8 mouse cellular contexts compared by ENCODE assay signal in the genomic region with DNA sequence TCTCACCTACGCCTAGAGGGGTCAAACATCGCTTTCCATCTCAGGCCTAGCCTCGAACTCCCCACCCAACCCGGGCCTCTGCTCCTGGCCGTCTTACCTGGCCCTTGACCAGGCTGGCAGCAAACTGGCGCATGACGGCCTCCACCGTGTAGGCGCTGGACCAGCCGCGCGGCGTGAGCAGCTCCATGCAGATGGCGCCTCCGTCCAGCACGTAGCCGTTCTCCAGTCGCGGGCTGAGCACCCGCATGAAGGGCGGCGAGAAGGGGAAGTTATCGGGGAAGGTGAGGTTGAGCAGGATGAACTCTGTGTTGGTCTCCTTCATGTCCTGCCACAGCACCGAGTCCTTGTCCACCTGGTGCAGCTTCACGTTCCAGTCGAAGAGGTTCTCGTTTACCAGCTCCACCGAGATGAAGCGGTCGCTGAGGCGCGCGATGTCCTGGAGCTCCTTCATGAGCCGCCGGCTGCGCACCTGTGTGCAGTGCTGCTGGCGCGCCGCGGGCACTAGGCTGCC. TPM values are rescaled to one million over a fixed set of nuclear protein-coding genes. Genes with fewer than 3 reads are reported as not detected.
DNase-seq lines count a peak whose midpoint lies in the region; ATAC-seq and TF ChIP-seq lines count a peak whose summit lies in the region.

No protein-coding gene starts in this region.

- H3K9me3 ChIP-seq in ES-E14 (ENCODE audit: control insufficient read depth, insufficient read depth, low read depth, low read length): no peaks in the 10 kb centered on the region
- H3K9me3 ChIP-seq in midbrain, embryonic 11.5 days (ENCODE audit: control insufficient read depth, low read length): no peaks in the 10 kb centered on the region

- H3K4me3 ChIP-seq in ES-E14 (ENCODE audit: insufficient read depth in 1 of 2, low read depth in 1 of 2, low read length in 2 of 2, poor library complexity in 1 of 2, severe bottlenecking in 1 of 2): peak overlapping the region; percentile 52 to 72
- peak overlapping the region; percentile 66 for H3K4me3 ChIP-seq in midbrain, embryonic 11.5 days (ENCODE audit: low read depth, low read length)
- peak overlapping the region; percentile 23 for H3K4me3 ChIP-seq in testis, adult 2 months (ENCODE audit: control insufficient read depth, low read depth, low read length)

- no peak overlapping the region for H3K27ac ChIP-seq in ES-E14 (ENCODE audit: insufficient read depth, low read depth, low read length, poor library complexity, severe bottlenecking)
- no peak overlapping the region for H3K27ac ChIP-seq in midbrain, embryonic 11.5 days (ENCODE audit: low read depth, low read length)
- no peak overlapping the region for H3K27ac ChIP-seq in testis, adult 2 months (ENCODE audit: control insufficient read depth, insufficient read depth, low read depth, low read length)

- H3K4me1 ChIP-seq in ES-E14 (ENCODE audit: control insufficient read depth in 2 of 2, insufficient read depth in 2 of 2, low read length in 2 of 2, poor library complexity in 1 of 2): peaks cover 0 to 4% of the 10 kb centered on the region in 2 experiments; a peak in 1 of 4 replicates
- H3K4me1 ChIP-seq in midbrain, embryonic 11.5 days (ENCODE audit: control insufficient read depth, insufficient read depth, low read length): peaks cover 11% of the 10 kb centered on the region
- peaks cover 10% of the 10 kb centered on the region for H3K4me1 ChIP-seq in testis, adult 2 months (ENCODE audit: control insufficient read depth, insufficient read depth, low read length)

- peak overlapping the region; percentile 95 for H3K4me2 ChIP-seq in midbrain, embryonic 11.5 days

- peaks cover 13% of the 10 kb centered on the region for H3K27me3 ChIP-seq in midbrain, embryonic 11.5 days (ENCODE audit: control insufficient read depth, insufficient read depth, low read length)
- no peaks in the 10 kb centered on the region for H3K27me3 ChIP-seq in testis, adult 2 months (ENCODE audit: control insufficient read depth, insufficient read depth, low read length)

- WGBS in midbrain, embryonic 11.5 days: under 1% methylated on average over 40 of the region's 40 CpGs

- no peak for DNase-seq in frontal cortex, postnatal 25 days (ENCODE audit: low spot score in 2 of 2)
- DNase-seq in ES-E14 (ENCODE audit: low read depth, low spot score): peak; percentile 29
- peak; percentile 60 for DNase-seq in embryo, embryonic 10.5 days (ENCODE audit: low spot score)
- DNase-seq in heart, postnatal 10 days: peak; percentile 23 to 24
- DNase-seq in kidney, postnatal 36 days: peak; percentile 4 to 44
- DNase-seq in midbrain, embryonic 11.5 days (ENCODE audit: low spot score, missing footprints): peak; percentile 96

- intact Hi-C loops in heart, postnatal 10 days (cut with DNase I): loop anchor here (5.0 kb wide), 1 partner anchor 359 kb away; no protein-coding TSS in a partner anchor

- in situ Hi-C loops in ES-E14 (cut with MboI; ENCODE audit: low sequenced_read_pairs in 2 of 2, unreplicated experiment in 2 of 2): no loop called here

- no peaks in the 10 kb centered on the region for H3K36me3 ChIP-seq in ES-E14 (ENCODE audit: control insufficient read depth, insufficient read depth, low read length, poor library complexity, severe bottlenecking)
- no peaks in the 10 kb centered on the region for H3K36me3 ChIP-seq in midbrain, embryonic 11.5 days (ENCODE audit: control insufficient read depth, insufficient read depth, low read length)
- no peaks in the 10 kb centered on the region for H3K36me3 ChIP-seq in testis, adult 2 months (ENCODE audit: control insufficient read depth, insufficient read depth, low read length)

- no peak overlapping the region for H3K9ac ChIP-seq in ES-E14 (ENCODE audit: insufficient read depth, low read depth, low read length, poor library complexity, severe bottlenecking)
- peak overlapping the region; percentile 75 for H3K9ac ChIP-seq in midbrain, embryonic 11.5 days (ENCODE audit: low read length)

- no peak for TF ChIP-seq POLR2A in testis, adult 2 months (IDR thresholded peaks at IDR 0.05; ENCODE audit: control insufficient read depth, low read depth, low read length)

- 0 out of 2 replicates have a peak, but pooled peaks have one; percentile 10 for ATAC-seq in frontal cortex, adult (ENCODE audit: low TSS enrichment)
- peak; percentile 15; the same call in 1 of the 2 replicates for ATAC-seq in midbrain, embryonic 11.5 days (ENCODE audit: low FRiP score)

- no peak for TF ChIP-seq CTCF in testis, adult 2 months (IDR thresholded peaks at IDR 0.05; ENCODE audit: control insufficient read depth, insufficient read depth, insufficient replicate concordance, low read depth, low read length)

TF ChIP-seq in ES-E14, 5 proteins besides CTCF, POLR2A, EP300 and RAD21:
- TF ChIP-seq MAFK (IDR thresholded peaks at IDR 0.05; ENCODE audit: insufficient read depth, low read depth, low read length) (no peak), CHD2 (IDR thresholded peaks at IDR 0.05; ENCODE audit: low read depth, low read length) (no peak), ZNF384 (IDR thresholded peaks at IDR 0.05; ENCODE audit: low read depth, low read length) (no peak), HCFC1 (IDR thresholded peaks at IDR 0.05; ENCODE audit: borderline replicate concordance, insufficient read depth, low read length) (no peak), ZC3H11A (IDR thresholded peaks at IDR 0.05; ENCODE audit: borderline replicate concordance, low read depth, low read length) (no peak)

RNA-seq across cellular contexts. Expression of gene Ube2ql1, which starts 1.2 kb away (rescaled TPM):
- total RNA-seq in ES-E14 (2012; rRNA removed): 0.21 and 0.76 TPM in 2 replicates
- total RNA-seq in heart, postnatal 10 days (2021): 1 to 10 TPM in 1 of 2 experiments, under 1 TPM in 1; 0.87 to 1.2 TPM
- 7.2 TPM in 2 replicates for polyA plus RNA-seq in midbrain, embryonic 11.5 days (2014; fragmentation: Nextera tagmentation; extraction: Ambion mirVana)
- 0.08 TPM in 1 of 2 replicates, not detected in the other for polyA plus RNA-seq in testis, adult 2 months (2012; rRNA removed)

Comparison
In these comparisons a context has a peak if more than half of its experiments do, and no peak if none do; other contexts are left out.
1. DNase-seq: peak in ES-E14 (single experiment), embryo, embryonic 10.5 days (single experiment), heart, postnatal 10 days (2 of 2), kidney, postnatal 36 days (2 of 2) and midbrain, embryonic 11.5 days (single experiment); none in frontal cortex, postnatal 25 days (0 of 2).
2. Peak in every context shown above with its lines, with median percentiles within 50 percentile points of each other: H3K4me3 ChIP-seq.